Mouse (Mus musculus) heart, postnatal 36 days (tissue): ENCODE measurements around the gene Gm17409. TPM values are rescaled to one million over a fixed set of nuclear protein-coding genes. Genes with fewer than 3 reads are reported as not detected.
A peak's percentile ranks its signal among the peaks of the same experiment; 100 is the strongest.

Source experiments
- DNase-seq, 2 experiments: peaks; one replicate each; pipeline ENCODE4 v3.0.0; 2021 to 2022
- intact Hi-C: fragments of 180-260 bp; cut with DNase I; formaldehyde crosslinking; loops from one replicate; pipeline ENCODE4 v1.15.1; 2025
- total RNA-seq, 2 experiments: library from RNA; stranded (reverse); gene quantifications; 2 replicates each; pipeline ENCODE4 v1.2.3; 2021

The Gm17409 gene
- total RNA-seq, 2 experiments from 2014 or later: not detected

- intact Hi-C loops: no loop called here
- DNase-seq: no peak
Observed at GRCm38 (mm10) chr2:58481450-58482100, 11.7 kb downstream of the Gm17409 start.

GRCm38 (mm10) chr2:58484284-58484965 is 14.5 kb downstream of the Gm17409 start:
- intact Hi-C loops: no loop called here

GRCm38 (mm10) chr2:58485152-58485551 is 15.2 kb downstream of the Gm17409 start:
- intact Hi-C loops: no loop called here
- DNase-seq: no peak

More at GRCm38 (mm10) chr2:58484284-58484965, 14.5 kb downstream of the Gm17409 start:
- no peak for DNase-seq

- intact Hi-C loops: no loop called here
- DNase-seq: no peak
Observed at GRCm38 (mm10) chr2:58485683-58486082, 15.8 kb downstream of the Gm17409 start.

- intact Hi-C loops: no loop called here
- DNase-seq: no peak
Observed at GRCm38 (mm10) chr2:58486441-58487278, 16.7 kb downstream of the Gm17409 start.

GRCm38 (mm10) chr2:58487279-58487560 is 17.3 kb downstream of the Gm17409 start:
- intact Hi-C loops: no loop called here
- no peak for DNase-seq

- no peak for DNase-seq
- intact Hi-C loops: loop anchor here (2.0 kb wide), 1 partner anchor 78 kb away; the partner anchor contains the start of genes Acvr1 and Upp2
Observed at GRCm38 (mm10) chr2:58488404-58488803, 18.5 kb downstream of the Gm17409 start.

GRCm38 (mm10) chr2:58489275-58489674 is 19.4 kb downstream of the Gm17409 start:
- DNase-seq: peak; percentile 42 to 46
- intact Hi-C loops: loop anchor here (2.0 kb wide), 1 partner anchor 78 kb away; the partner anchor contains the start of genes Acvr1 and Upp2

- intact Hi-C loops: no loop called here
- no peak for DNase-seq
Observed at GRCm38 (mm10) chr2:58493685-58494635, 24.0 kb downstream of the Gm17409 start.

- DNase-seq: peak in 1 of 2 experiments; percentile 40
- intact Hi-C loops: no loop called here
Observed at GRCm38 (mm10) chr2:58495271-58495670, 25.4 kb downstream of the Gm17409 start.

GRCm38 (mm10) chr2:58496647-58497410 is 26.9 kb downstream of the Gm17409 start:
- no peak for DNase-seq
- intact Hi-C loops: no loop called here

- no peak for DNase-seq
- intact Hi-C loops: no loop called here
Observed at GRCm38 (mm10) chr2:58505306-58506090, 35.6 kb downstream of the Gm17409 start.

GRCm38 (mm10) chr2:58510192-58510591 is 40.3 kb downstream of the Gm17409 start:
- DNase-seq: no peak

GRCm38 (mm10) chr2:58513212-58513611 is 43.3 kb downstream of the Gm17409 start:
- DNase-seq: no peak
- intact Hi-C loops: loop anchor here (10.0 kb wide), 1 partner anchor 52 kb away; the partner anchor contains the start of genes Acvr1 and Upp2

More at GRCm38 (mm10) chr2:58510192-58510591, 40.3 kb downstream of the Gm17409 start:
- intact Hi-C loops: loop anchor here (10.0 kb wide), 1 partner anchor 55 kb away; the partner anchor contains the start of genes Acvr1 and Upp2

GRCm38 (mm10) chr2:58514489-58514888 is 44.6 kb downstream of the Gm17409 start:
- intact Hi-C loops: loop anchor here (10.0 kb wide), 1 partner anchor 50 kb away; the partner anchor contains the start of genes Acvr1 and Upp2
- DNase-seq: no peak

- intact Hi-C loops: loop anchor here (10.0 kb wide), 1 partner anchor 49 kb away; the partner anchor contains the start of genes Acvr1 and Upp2
- DNase-seq: no peak
Observed at GRCm38 (mm10) chr2:58516000-58516399, 46.1 kb downstream of the Gm17409 start.

GRCm38 (mm10) chr2:58516920-58517319 is 47.0 kb downstream of the Gm17409 start:
- DNase-seq: no peak

GRCm38 (mm10) chr2:58518517-58518916 is 48.6 kb downstream of the Gm17409 start:
- no peak for DNase-seq
- intact Hi-C loops: loop anchor here (10.0 kb wide), 1 partner anchor 46 kb away; the partner anchor contains the start of genes Acvr1 and Upp2

More at GRCm38 (mm10) chr2:58516920-58517319, 47.0 kb downstream of the Gm17409 start:
- intact Hi-C loops: loop anchor here (10.0 kb wide), 1 partner anchor 48 kb away; the partner anchor contains the start of genes Acvr1 and Upp2
